Mouse (Mus musculus) limb, embryonic 14.5 days (tissue): ENCODE data around the gene Crtap. TPM values are rescaled to one million over a fixed set of nuclear protein-coding genes. Genes with fewer than 3 reads are reported as not detected.

ENCODE experiments used
- ATAC-seq: fragments of 200-750 bp; cut with Nextera tagmentation; 2 replicates; pipeline ENCODE4 v1.8.0; 2017; ENCODE audit warnings: low read depth, moderate number of reproducible peaks, moderate TSS enrichment; ENCODE audit not compliant: low FRiP score
- DNase-seq: peaks from one replicate; pipeline ENCODE4 v3.0.0-alpha.2; 2015; ENCODE audit warnings: low spot score
- H3K27ac ChIP-seq: fragments of 300-500 bp; sonication (generic); replicated peaks from 2 replicates; pipeline ENCODE4 v1.5.1; 2014; ENCODE audit warnings: low read depth, mild to moderate bottlenecking, low read length, moderate library complexity, mixed read lengths
- H3K27me3 ChIP-seq: fragments of 300-500 bp; sonication (generic); 2 replicates; pipeline ENCODE4 v1.6.1; 2014; ENCODE audit warnings: low read length, mixed read lengths; ENCODE audit not compliant: control insufficient read depth, insufficient read depth
- H3K36me3 ChIP-seq: fragments of 300-500 bp; sonication (generic); 2 replicates; pipeline ENCODE4 v1.6.1; 2014; ENCODE audit warnings: mild to moderate bottlenecking, low read length, moderate library complexity, mixed read lengths; ENCODE audit not compliant: control insufficient read depth, insufficient read depth
- H3K4me1 ChIP-seq: fragments of 300-500 bp; sonication (generic); 2 replicates; pipeline ENCODE4 v1.6.1; 2014; ENCODE audit warnings: antibody characterized with exemption, low read length, mixed read lengths; ENCODE audit not compliant: control insufficient read depth, insufficient read depth
- H3K4me2 ChIP-seq: fragments of 300-500 bp; sonication (generic); replicated peaks from 2 replicates; pipeline ENCODE4 v1.6.1; 2014; ENCODE audit warnings: low read depth, mild to moderate bottlenecking, low read length, moderate library complexity; ENCODE audit not compliant: severe bottlenecking
- H3K4me3 ChIP-seq: fragments of 300-500 bp; sonication (generic); replicated peaks from 2 replicates; pipeline ENCODE4 v1.5.1; 2014; ENCODE audit warnings: low read length
- H3K9ac ChIP-seq: fragments of 300-500 bp; sonication (generic); 2 replicates; pipeline ENCODE4 v1.6.1; 2014; ENCODE audit warnings: mild to moderate bottlenecking, low read depth, low read length, moderate library complexity; ENCODE audit not compliant: severe bottlenecking
- H3K9me3 ChIP-seq: fragments of 300-500 bp; sonication (generic); 2 replicates; pipeline ENCODE4 v1.6.1; 2016; ENCODE audit warnings: low read length; ENCODE audit not compliant: control insufficient read depth
- POLR2A ChIP-seq: fragments of 200-500 bp; IDR thresholded peaks from 2 replicates; pipeline ENCODE4 v1.8.0; 2012; ENCODE audit warnings: inconsistent platforms, mild to moderate bottlenecking, moderate library complexity, borderline replicate concordance; ENCODE audit not compliant: insufficient read depth, insufficient read length; ENCODE audit errors: extremely low read depth
- WGBS: fragments of 180-500 bp; shearing (Covaris S2); extraction: QIAGEN DNeasy Blood & Tissue Kit; methylation state at CpG from one replicate; pipeline ENCODE4 v1.1.7; 2014; 5-methylcytosine and 5-hydroxymethylcytosine counted together
- polyA plus RNA-seq, 2 experiments: library from polyadenylated mRNA; depleted of rRNA in 1 of 2; stranded (reverse) in 1 of 2; unstranded in 1 of 2; fragments of >200 nt; fragmentation: Nextera tagmentation in 1 of 2; extraction: Ambion mirVana in 1 of 2; gene quantifications; 2 replicates each; pipeline versions ENCODE4 v1.2.1 to v1.2.3; 2012 to 2014

Gene Crtap
- polyA plus RNA-seq, 2 experiments, result 221 to 242 TPM

GRCm38 (mm10) chr9:114388701-114389370 is 1.6 kb downstream of the Crtap start:
- TF ChIP-seq POLR2A, result no peak
- Histone ChIP-seq H3K9me3 (no peaks in the 10 kb centered on the region), H3K4me3 (peak overlapping the region; percentile 91; the same call in 1 of the 2 replicates), H3K4me2 (peak overlapping the region; percentile 68; the same call in 1 of the 2 replicates), H3K27me3 (no peaks in the 10 kb centered on the region), H3K4me1 (peaks cover 12% of the 10 kb centered on the region; the same call in 1 of the 2 replicates), H3K9ac (no peak overlapping the region), H3K27ac (no peak overlapping the region), H3K36me3 (peaks cover 21% of the 10 kb centered on the region)
- ATAC-seq (no peak), DNase-seq (no peak)
- 61% methylated on average over 3 of the region's 3 CpGs for WGBS

GRCm38 (mm10) chr9:114388288-114388687 is 2.2 kb downstream of the Crtap start:
- no peak for TF ChIP-seq POLR2A
- ATAC-seq (no peak), DNase-seq (no peak)
- Histone ChIP-seq H3K4me1 (peaks cover 12% of the 10 kb centered on the region; the same call in 1 of the 2 replicates), H3K4me2 (peak overlapping the region; percentile 68; the same call in 1 of the 2 replicates), H3K9ac (no peak overlapping the region), H3K9me3 (no peaks in the 10 kb centered on the region), H3K4me3 (no peak overlapping the region), H3K27ac (no peak overlapping the region), H3K27me3 (no peaks in the 10 kb centered on the region), H3K36me3 (peaks cover 24% of the 10 kb centered on the region)
- WGBS, result 78% methylated on average over 8 of the region's 8 CpGs

GRCm38 (mm10) chr9:114387086-114387485 is 3.4 kb downstream of the Crtap start:
- WGBS, result 58% methylated on average over 6 of the region's 6 CpGs
- Histone ChIP-seq H3K9me3 (no peaks in the 10 kb centered on the region), H3K27me3 (no peaks in the 10 kb centered on the region), H3K4me1 (peaks cover 12% of the 10 kb centered on the region; the same call in 1 of the 2 replicates), H3K27ac (no peak overlapping the region), H3K36me3 (peaks cover 36% of the 10 kb centered on the region), H3K9ac (no peak overlapping the region), H3K4me2 (no peak overlapping the region), H3K4me3 (no peak overlapping the region)
- no peak for TF ChIP-seq POLR2A
- DNase-seq (no peak), ATAC-seq (no peak)

- Histone ChIP-seq H3K4me3 (no peak overlapping the region), H3K4me1 (peaks cover 8% of the 10 kb centered on the region; the same call in 1 of the 2 replicates), H3K27me3 (no peaks in the 10 kb centered on the region), H3K36me3 (peaks cover 44% of the 10 kb centered on the region), H3K27ac (no peak overlapping the region), H3K9me3 (no peaks in the 10 kb centered on the region), H3K4me2 (no peak overlapping the region), H3K9ac (no peak overlapping the region)
- ATAC-seq, result no peak
- TF ChIP-seq POLR2A, result no peak
- 94% methylated on average over 10 of the region's 10 CpGs for WGBS
- no peak for DNase-seq
Measured at GRCm38 (mm10) chr9:114385160-114385559, 5.3 kb downstream of the Crtap start.

GRCm38 (mm10) chr9:114384691-114385090 is 5.8 kb downstream of the Crtap start:
- H3K27me3 ChIP-seq, result no peaks in the 10 kb centered on the region
- H3K27ac ChIP-seq, result no peak overlapping the region
- H3K36me3 ChIP-seq, result peaks cover 48% of the 10 kb centered on the region
- H3K9ac ChIP-seq, result no peak overlapping the region
- WGBS, result 94% methylated on average over 24 of the region's 24 CpGs
- ATAC-seq (no peak), DNase-seq (no peak)
- H3K4me1 ChIP-seq, result peaks cover 8% of the 10 kb centered on the region; the same call in 1 of the 2 replicates
- no peak overlapping the region for H3K4me3 ChIP-seq
- H3K4me2 ChIP-seq, result no peak overlapping the region
- no peaks in the 10 kb centered on the region for H3K9me3 ChIP-seq
- TF ChIP-seq POLR2A, result no peak
